Mouse (Mus musculus): ENCODE measurements at regions not wholly inside any gene's neighbourhood (a gene's known extent, or its start where the extent isn't known, plus 50 kb on each side); places are given as distances from the start of the nearest gene placed in this dataset.

DNA sequence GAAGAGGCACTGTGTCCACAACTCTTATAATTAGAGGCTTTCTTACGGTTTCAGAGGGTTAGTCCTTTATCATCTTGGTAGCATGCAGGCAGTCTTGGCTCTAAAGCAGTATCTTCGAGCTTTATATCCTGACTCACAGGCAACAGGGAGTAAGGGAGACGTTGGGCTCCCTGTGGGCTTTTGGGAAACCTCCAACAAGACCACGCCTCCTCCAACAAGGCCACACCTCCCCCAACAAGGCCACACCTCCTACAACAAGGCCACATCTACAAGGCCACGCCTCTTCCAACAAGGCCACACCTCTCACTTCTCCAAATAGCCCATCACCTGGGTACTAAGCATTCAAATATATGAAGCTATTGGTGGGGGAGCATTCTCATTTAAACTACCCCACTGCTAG lies 160.7 kb downstream of the Adgrd1 start:
- TF ChIP-seq E2F4 (IDR thresholded peaks at IDR 0.05; ENCODE audit: insufficient read depth) (no peak), POLR2A (IDR thresholded peaks at IDR 0.05; ENCODE audit: insufficient read length, low read depth) (no peak), MYOD1 (IDR thresholded peaks at IDR 0.05; ENCODE audit: control insufficient read depth in 1 of 3, insufficient read length in 2 of 3, low read depth in 2 of 3) (no peak), TCF3 (IDR thresholded peaks at IDR 0.05; ENCODE audit: insufficient read length, low read depth) (no peak), TCF12 (IDR thresholded peaks at IDR 0.05; ENCODE audit: insufficient read depth, poor library complexity, severe bottlenecking) (no peak), CEBPB (IDR thresholded peaks at IDR 0.05; ENCODE audit: insufficient read depth, poor library complexity, severe bottlenecking) (no peak), USF1 (IDR thresholded peaks at IDR 0.05; ENCODE audit: low read depth) (no peak), POLR2AphosphoS2 (IDR thresholded peaks at IDR 0.05; ENCODE audit: insufficient read length, low read depth) (no peak)
